ENCODE assay signal across 8 mouse cellular contexts in the genomic region with DNA sequence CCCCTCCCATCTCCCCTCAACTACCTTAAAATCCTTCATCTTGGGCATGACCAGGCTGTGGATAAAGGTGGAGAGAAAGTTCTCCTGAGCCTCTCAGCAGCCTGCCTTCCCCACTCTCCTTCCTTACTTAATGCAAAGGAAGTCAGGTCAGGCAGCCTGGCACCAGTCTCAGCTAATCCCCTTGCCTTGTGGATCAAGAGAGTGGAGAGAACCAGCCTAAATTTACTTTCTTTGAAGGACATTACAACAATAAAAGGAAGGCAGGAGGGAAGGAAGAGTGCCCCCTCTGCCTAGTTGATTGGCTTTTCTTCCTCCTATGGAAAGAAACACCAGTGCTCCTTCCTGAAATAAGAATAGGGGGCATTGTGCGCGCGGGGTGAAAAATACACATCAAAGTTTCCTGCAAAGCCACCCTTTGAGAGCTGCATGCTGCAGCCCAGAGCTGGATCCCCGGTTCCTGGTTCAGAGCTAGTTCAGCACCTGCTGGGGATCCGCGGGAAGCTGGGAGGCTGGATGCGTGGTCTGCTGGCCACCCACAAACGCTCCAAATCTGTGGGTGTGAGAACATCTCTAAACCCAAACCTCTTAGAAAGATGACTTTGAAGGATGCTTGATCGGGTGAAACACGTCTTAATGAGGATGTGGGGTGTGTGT. TPM values are rescaled to one million over a fixed set of nuclear protein-coding genes. Genes with fewer than 3 reads are reported as not detected.
DNase-seq lines count a peak whose midpoint lies in the region; ATAC-seq and TF ChIP-seq lines count a peak whose summit lies in the region.

No protein-coding gene starts in this region.

- H3K4me2 ChIP-seq in heart, embryonic 11.5 days = peak overlapping the region; percentile 78
- peak overlapping the region; percentile 77 for H3K4me2 ChIP-seq in limb, embryonic 12.5 days
- H3K4me2 ChIP-seq in midbrain, embryonic 14.5 days (ENCODE audit: low read length) = peak overlapping the region; percentile 64

- no peak for TF ChIP-seq POLR2A in lung, adult 2 months (IDR thresholded peaks at IDR 0.05; ENCODE audit: borderline replicate concordance, extremely low read depth, low read depth, low read length)

- no peak overlapping the region for H3K27ac ChIP-seq in heart, embryonic 11.5 days (ENCODE audit: low read depth, low read length)
- no peak overlapping the region for H3K27ac ChIP-seq in limb, embryonic 12.5 days
- no peak overlapping the region for H3K27ac ChIP-seq in midbrain, embryonic 14.5 days (replicated peaks; ENCODE audit: low read depth, low read length)

- H3K4me3 ChIP-seq in lung, adult 2 months (replicated peaks; ENCODE audit: extremely low read depth, low read depth, low read length) = peak overlapping the region; percentile 65
- peak overlapping the region; percentile 49 for H3K4me3 ChIP-seq in heart, embryonic 11.5 days (ENCODE audit: low read depth, low read length)
- H3K4me3 ChIP-seq in limb, embryonic 12.5 days (replicated peaks) = peak overlapping the region; percentile 45
- peak overlapping the region; percentile 32 for H3K4me3 ChIP-seq in midbrain, embryonic 14.5 days (replicated peaks; ENCODE audit: low read depth, low read length)

- no peaks in the 10 kb centered on the region for H3K36me3 ChIP-seq in heart, embryonic 11.5 days (ENCODE audit: control insufficient read depth, insufficient read depth, low read length)
- no peaks in the 10 kb centered on the region for H3K36me3 ChIP-seq in limb, embryonic 12.5 days
- no peaks in the 10 kb centered on the region for H3K36me3 ChIP-seq in midbrain, embryonic 14.5 days (ENCODE audit: control insufficient read depth, insufficient read depth, low read length)

- no peaks in the 10 kb centered on the region for H3K9me3 ChIP-seq in heart, embryonic 11.5 days (replicated peaks; ENCODE audit: control insufficient read depth, low read length)
- H3K9me3 ChIP-seq in limb, embryonic 12.5 days = no peaks in the 10 kb centered on the region
- no peaks in the 10 kb centered on the region for H3K9me3 ChIP-seq in midbrain, embryonic 14.5 days (ENCODE audit: control insufficient read depth, low read length)

- no peak for TF ChIP-seq CTCF in lung, adult 2 months (IDR thresholded peaks at IDR 0.05; ENCODE audit: insufficient read depth, low read length)

- ATAC-seq in heart, embryonic 11.5 days (replicated peaks; ENCODE audit: insufficient number of reproducible peaks, low FRiP score, low TSS enrichment) = 0 out of 2 replicates have a peak, but pooled peaks have one; percentile 52
- ATAC-seq in limb, embryonic 12.5 days (ENCODE audit: insufficient number of reproducible peaks, insufficient read depth, low FRiP score, low TSS enrichment, low read depth) = 0 out of 2 replicates have a peak, but pooled peaks have one; percentile 53
- 0 out of 2 replicates have a peak, but pooled peaks have one; percentile 28 for ATAC-seq in midbrain, embryonic 14.5 days (ENCODE audit: low FRiP score, low TSS enrichment)

- H3K4me1 ChIP-seq in lung, adult 2 months (ENCODE audit: control insufficient read depth, insufficient read depth, low read length) = peaks cover 7% of the 10 kb centered on the region
- H3K4me1 ChIP-seq in heart, embryonic 11.5 days (ENCODE audit: control insufficient read depth, insufficient read depth, low read length) = peaks cover 5% of the 10 kb centered on the region; the same call in 1 of the 2 replicates
- peaks cover 10% of the 10 kb centered on the region; the same call in 1 of the 2 replicates for H3K4me1 ChIP-seq in limb, embryonic 12.5 days (replicated peaks)
- H3K4me1 ChIP-seq in midbrain, embryonic 14.5 days (ENCODE audit: control insufficient read depth, insufficient read depth, low read length) = peaks cover 5% of the 10 kb centered on the region; the same call in 1 of the 2 replicates

- under 1% methylated on average over 10 of the region's 10 CpGs for WGBS in lung, adult 2 months
- WGBS in heart, embryonic 11.5 days (ENCODE audit: insufficient replicate concordance) = 3% methylated on average over 10 of the region's 10 CpGs
- WGBS in limb, embryonic 12.5 days = 3% methylated on average over 10 of the region's 10 CpGs
- 2% methylated on average over 10 of the region's 10 CpGs for WGBS in midbrain, embryonic 14.5 days

- peak; percentile 19 for DNase-seq in lung, adult 2 months
- DNase-seq in lung, postnatal 36 days = no peak
- peak; percentile 31 for DNase-seq in embryo, embryonic 10.5 days (ENCODE audit: low spot score)
- DNase-seq in midbrain, embryonic 14.5 days = peak; percentile 45
- peak; percentile 25 for DNase-seq in thymus, postnatal 4 days
- DNase-seq in cerebellum, adult 11 months = no peak

- H3K9ac ChIP-seq in heart, embryonic 11.5 days (ENCODE audit: low read depth, low read length) = peak overlapping the region; percentile 54; the same call in 1 of the 2 replicates
- peak overlapping the region; percentile 50; the same call in 1 of the 2 replicates for H3K9ac ChIP-seq in limb, embryonic 12.5 days (replicated peaks)
- peak overlapping the region; percentile 9; the same call in 1 of the 2 replicates for H3K9ac ChIP-seq in midbrain, embryonic 14.5 days (replicated peaks; ENCODE audit: low read length)

- no peaks in the 10 kb centered on the region for H3K27me3 ChIP-seq in heart, embryonic 11.5 days (ENCODE audit: control insufficient read depth, insufficient read depth, low read length)
- H3K27me3 ChIP-seq in limb, embryonic 12.5 days = peaks cover 30% of the 10 kb centered on the region
- H3K27me3 ChIP-seq in midbrain, embryonic 14.5 days (ENCODE audit: control insufficient read depth, insufficient read depth, low read length) = peaks cover 40% of the 10 kb centered on the region

RNA-seq across cellular contexts. Expression of a gene that starts 0.8 kb away (rescaled TPM):
- 2.3 and 3.5 TPM in 2 replicates for polyA plus RNA-seq in lung, adult 2 months (2012; rRNA removed)
- polyA plus RNA-seq in heart, embryonic 11.5 days (2014; fragmentation: Nextera tagmentation; extraction: Ambion mirVana) = 2.1 and 2.9 TPM in 2 replicates
- 2.4 and 2.8 TPM in 2 replicates for polyA plus RNA-seq in limb, embryonic 12.5 days (2016; fragmentation: Nextera tagmentation; extraction: Ambion mirVana)
- 1.2 and 2.1 TPM in 2 replicates for polyA plus RNA-seq in midbrain, embryonic 14.5 days (2014; fragmentation: Nextera tagmentation; extraction: Ambion mirVana)

Comparison
In these comparisons a context has a peak if more than half of its experiments do, and no peak if none do; other contexts are left out.
1. DNase-seq: peak in lung, adult 2 months (single experiment), embryo, embryonic 10.5 days (single experiment), midbrain, embryonic 14.5 days (single experiment) and thymus, postnatal 4 days (single experiment); none in lung, postnatal 36 days (single experiment) and cerebellum, adult 11 months (single experiment).
2. Peak in every context shown above with its lines, with median percentiles within 50 percentile points of each other: H3K4me3 ChIP-seq, ATAC-seq, H3K4me2 ChIP-seq and H3K9ac ChIP-seq.